Mouse (Mus musculus): Measurements from ENCODE around the gene Crkl.

DNA sequence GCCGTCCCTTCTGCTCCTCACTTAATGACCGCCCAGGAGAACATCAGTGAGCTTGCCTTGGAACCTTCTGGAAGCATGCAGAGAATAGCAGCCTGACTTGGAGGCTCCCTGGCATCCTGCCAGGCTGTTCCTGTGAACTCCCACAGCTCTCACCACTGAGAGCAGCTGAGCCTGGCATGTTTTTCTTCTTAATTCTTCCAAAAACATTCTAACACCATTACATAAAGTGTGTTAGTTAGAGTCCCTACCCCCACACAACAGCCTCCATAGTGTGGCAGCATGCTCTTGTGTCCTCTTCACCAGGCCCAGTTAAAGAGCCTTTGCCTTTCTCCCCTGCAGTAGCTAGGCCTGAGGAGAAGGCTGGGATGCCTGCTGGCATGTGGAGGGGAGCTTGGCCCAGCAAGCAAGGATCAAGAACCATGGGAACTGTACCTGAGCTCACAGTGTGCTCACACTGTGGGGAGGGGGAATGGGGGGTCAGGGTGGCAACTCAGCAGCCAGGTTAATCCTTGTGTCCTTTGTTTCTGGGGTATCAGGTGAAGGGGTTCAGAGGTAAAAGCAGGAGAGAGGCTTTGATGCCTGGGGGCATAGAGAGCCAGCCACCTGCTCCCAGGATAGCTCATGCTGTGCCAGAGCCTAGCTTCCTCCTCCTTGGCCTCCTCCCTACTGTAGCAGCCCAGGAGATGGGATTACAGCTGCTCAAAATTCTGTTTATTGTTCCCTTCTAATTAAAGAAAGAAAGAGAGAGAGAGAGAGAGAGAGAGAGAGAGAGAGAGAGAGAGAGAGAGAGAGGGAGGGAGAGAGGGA, 44.9 kb downstream of the Crkl start:
- TF ChIP-seq E2F4 (IDR thresholded peaks at IDR 0.05; ENCODE audit: insufficient read depth) (no peak), POLR2A (IDR thresholded peaks at IDR 0.05; ENCODE audit: insufficient read length, low read depth) (no peak), TCF3 (IDR thresholded peaks at IDR 0.05; ENCODE audit: insufficient read length, low read depth) (no peak), USF1 (IDR thresholded peaks at IDR 0.05; ENCODE audit: low read depth) (no peak), MYOD1 (IDR thresholded peaks at IDR 0.05; ENCODE audit: control insufficient read depth in 1 of 3, insufficient read length in 2 of 3, low read depth in 2 of 3) (no peak), SRF (IDR thresholded peaks at IDR 0.05; ENCODE audit: control insufficient read depth, insufficient read length, low read depth) (no peak), TCF12 (IDR thresholded peaks at IDR 0.05; ENCODE audit: insufficient read depth, poor library complexity, severe bottlenecking) (no peak), MAX (IDR thresholded peaks at IDR 0.05; ENCODE audit: low read depth) (no peak), CEBPB (IDR thresholded peaks at IDR 0.05; ENCODE audit: insufficient read depth, poor library complexity, severe bottlenecking) (no peak), MYOG (IDR thresholded peaks at IDR 0.05; ENCODE audit: control insufficient read depth in 1 of 3, insufficient read depth in 1 of 3, insufficient read length in 2 of 3, low read depth in 2 of 3) (no peak)

All from myocyte (in vitro differentiated cells).